Mouse (Mus musculus) gastrocnemius, postnatal 4 days (tissue): ENCODE results near the gene Stxbp3. TPM values are rescaled to one million over a fixed set of nuclear protein-coding genes. Genes with fewer than 3 reads are reported as not detected.
A peak's percentile ranks its signal among the peaks of the same experiment; 100 is the strongest.

ENCODE experiments used
- DNase-seq, 2 experiments: peaks; one replicate each; pipeline ENCODE4 v3.0.0; 2021 to 2022; ENCODE audit warnings: low spot score in 2 of 2, mixed read lengths in 2 of 2
- total RNA-seq, 2 experiments: library from RNA; stranded (reverse); gene quantifications; 2 replicates each; pipeline ENCODE4 v1.2.3; 2021

Gene Stxbp3
- total RNA-seq, 2 experiments from 2014 or later, result 40.8 to 44.2 TPM

DNA sequence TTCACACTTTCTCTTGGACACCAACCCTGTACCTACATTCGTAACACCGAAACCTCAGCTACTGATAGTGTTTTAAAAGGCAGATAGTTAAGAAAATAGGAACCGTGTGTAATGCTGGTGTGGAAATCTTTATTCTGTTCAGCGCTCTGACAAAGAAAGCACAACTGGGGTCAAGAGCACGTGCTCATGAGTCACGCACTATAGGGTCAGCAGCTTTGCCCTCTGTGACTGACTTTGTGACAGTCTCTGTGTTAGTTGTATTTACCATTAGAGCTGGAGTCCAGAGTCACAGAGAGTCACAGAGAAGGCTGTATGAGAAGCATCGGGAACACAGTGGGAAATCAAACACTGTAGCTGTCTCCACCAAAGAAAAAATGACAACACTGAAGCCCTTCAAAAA is 73.4 kb downstream of the Stxbp3 start:
- no peak for DNase-seq

DNA sequence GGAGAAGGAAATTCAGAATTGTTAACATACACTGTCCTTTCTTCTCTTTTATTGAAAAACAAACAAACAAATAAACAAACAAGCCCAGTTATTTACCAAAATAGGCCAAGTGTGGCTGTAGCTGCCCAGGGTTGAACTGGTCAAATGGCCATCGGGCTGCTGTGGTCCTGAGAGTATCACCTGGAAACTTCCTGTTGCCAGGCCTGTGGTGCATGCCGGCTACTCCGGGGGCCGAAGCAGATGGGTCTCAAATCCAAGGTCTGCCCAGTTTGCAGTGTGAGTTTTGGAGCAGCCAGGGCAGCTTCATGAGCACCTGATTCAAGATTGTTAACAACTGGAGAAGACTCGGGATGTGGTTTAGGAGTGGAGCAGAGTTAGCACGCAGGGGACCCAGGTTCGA is 74.8 kb downstream of the Stxbp3 start:
- no peak for DNase-seq

DNA sequence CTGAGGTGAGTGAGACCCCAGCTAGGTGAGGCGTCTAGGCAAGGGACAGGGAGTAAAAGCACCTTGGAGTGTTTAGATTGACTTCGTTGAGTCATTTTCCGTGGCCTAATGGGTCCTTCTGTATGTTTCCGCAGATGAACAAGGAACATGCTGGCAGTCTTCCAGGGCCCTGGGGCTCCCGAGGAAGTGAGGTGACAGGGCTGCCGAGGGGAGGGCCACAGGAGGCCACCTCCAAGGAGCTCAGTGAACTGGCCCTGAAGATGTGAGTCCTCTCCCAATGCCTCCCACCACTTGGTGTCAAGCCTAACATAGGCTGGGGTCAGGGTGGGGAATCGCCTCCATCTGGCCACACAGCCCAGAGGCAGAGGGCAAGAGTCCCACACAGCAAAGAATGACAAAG is 75.3 kb downstream of the Stxbp3 start:
- no peak for DNase-seq

DNA sequence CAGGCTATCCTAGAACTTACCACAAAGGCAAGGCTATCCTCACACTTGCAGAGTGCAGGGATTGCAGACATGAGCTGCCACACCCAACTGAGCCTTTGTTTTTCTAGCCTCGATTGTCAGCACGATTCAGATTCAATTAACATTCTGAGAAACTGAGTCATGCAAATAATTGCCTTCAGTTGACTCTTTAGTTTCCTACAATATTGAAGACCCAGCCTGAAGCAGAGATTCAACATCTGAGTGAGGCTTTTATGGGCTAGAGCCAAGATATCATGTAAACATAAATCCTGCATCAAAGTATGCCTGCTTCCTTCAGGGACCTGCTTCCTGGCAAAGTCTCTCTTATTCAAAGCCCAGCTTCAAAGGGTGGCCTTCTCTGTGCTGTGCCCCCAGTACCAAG is 76.6 kb downstream of the Stxbp3 start:
- no peak for DNase-seq

DNA sequence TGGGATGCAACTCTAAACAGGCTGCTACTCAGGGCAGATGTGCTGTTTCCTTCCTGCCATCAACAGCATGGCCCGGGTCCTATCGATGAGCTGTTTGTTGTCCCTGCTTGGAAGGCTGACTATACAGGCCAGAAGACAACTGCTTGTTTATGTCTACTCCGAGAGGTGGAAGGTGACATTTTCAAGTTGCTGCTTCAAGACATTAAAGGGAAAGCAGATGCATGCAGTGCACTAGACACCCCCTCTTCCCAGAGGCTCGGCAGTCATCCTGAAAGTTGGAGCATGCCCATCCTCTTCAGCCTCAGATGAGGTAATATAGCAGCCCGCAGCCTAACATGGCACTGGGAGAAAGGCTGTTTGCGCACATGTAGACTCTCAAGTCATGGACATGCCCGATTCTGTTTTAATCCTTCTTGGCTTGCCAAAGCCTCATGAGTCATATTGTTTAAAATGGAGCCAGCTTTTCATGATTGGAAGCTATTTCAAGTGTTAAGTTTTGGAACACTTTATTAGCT is 77.7 kb downstream of the Stxbp3 start:
- peak in 1 of 2 experiments; percentile 23 for DNase-seq

DNA sequence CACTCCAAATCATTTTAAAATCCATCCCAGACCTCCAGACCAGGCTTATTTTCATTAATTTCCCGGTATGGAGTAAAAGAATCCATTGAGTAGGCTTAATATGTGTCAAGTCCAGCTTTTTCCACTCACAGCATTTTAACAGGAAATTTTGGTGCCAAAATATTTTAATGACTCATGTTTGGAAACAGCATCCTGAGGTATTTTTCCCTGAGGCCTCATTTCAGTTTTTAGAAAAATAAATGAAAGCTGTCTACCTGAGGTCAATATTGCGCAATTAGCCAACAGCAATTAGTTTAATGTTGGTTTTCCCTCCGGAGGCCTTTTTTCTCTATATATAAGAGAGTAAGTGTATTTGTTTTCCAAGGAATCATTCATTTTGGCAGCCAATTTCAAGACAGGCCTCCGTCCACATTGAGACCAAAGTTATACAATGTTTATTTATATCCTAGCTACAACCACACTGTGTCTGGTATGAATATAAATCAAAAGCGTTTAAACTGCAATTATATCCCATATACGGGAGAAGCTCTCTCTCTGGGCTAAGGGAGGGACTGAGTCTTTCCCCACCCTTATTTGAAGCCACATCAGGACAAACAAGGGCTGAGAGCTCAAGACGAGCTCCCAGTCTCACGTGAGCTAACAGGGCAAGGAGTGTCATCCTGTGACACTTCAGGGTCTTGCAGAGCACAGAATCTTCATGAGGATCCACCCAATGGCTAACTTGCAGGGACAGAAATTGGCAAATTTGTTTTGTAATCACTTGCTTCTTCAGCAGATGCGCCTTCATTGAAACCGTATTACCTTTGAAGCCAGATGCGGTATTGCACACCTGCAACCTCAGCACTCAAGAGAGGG is 80.5 kb downstream of the Stxbp3 start:
- no peak for DNase-seq

DNA sequence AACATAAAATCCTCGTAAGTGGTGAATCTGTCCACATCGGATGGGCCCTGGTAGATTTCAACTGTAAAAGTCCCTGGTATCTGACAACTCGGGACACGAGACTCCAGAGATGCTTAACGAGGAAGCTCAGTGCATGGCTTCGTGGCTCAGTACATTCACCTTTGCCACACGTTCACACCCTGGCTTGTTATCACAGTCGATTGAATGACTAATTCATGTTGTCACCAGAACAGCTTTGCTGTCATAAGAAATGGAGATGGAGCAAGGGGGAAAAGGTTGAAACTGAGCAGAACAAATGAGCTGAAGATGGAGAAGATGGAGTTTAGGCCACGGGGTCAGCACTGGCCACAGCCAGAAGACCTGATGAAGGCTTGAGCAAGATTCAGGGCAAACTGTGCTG is 82.8 kb downstream of the Stxbp3 start:
- DNase-seq, result no peak

DNA sequence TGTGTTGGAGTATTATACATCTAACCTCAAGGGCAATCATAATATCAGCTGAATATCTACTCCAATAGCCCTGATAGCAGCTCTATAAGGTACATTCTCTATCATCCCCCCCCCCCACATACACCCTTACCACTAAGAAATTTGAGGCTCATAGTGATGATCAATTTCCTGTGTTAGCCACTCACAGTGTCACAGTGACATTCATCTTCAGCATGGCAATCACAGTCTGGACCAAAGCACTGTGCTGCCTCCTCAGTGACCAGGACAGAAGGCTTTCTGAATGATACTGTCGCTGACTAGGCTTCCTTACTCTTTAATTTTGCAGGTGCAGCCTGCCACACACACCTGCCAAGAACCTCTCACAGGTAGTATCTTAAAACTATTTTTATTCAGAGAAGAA is 84.2 kb downstream of the Stxbp3 start:
- DNase-seq, result no peak

DNA sequence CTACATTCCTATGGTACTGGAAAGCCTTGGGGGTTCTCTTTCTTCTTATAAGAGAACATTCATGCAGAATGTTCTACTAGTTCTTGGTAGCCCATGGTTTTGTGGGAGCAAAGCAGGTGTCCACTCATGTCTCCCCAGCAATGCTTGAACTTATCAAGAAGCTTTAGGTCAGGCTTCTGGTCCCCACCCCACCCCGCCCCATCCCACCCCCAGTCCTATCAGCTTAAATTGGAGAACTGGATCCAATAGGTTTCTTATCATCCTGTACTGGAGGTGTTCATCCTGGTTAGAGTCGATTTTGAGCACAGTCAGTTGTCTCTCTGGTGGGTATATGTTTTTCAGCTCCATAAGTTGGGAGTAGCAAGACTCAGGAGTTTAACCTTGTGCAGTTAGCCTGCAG is 84.8 kb downstream of the Stxbp3 start:
- no peak for DNase-seq

DNA sequence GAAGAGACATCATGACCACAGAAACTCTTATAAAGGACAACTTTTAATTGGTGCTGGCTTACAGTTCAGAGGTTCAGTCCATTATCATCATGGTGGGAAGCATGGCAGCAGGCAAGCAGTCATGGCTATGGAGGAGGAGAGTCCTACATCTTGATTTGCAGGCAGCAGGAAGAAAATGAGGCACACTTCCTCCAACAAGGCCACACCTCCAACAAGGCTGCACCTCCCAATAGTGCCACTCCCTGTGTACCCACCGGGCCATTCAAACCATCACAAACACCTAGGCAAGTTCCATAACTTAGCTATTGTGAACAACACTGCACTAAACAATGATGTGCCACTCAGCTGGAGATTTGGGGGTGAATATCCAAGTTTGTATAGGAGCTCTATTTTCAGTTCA is 85.8 kb downstream of the Stxbp3 start:
- DNase-seq, result no peak

DNA sequence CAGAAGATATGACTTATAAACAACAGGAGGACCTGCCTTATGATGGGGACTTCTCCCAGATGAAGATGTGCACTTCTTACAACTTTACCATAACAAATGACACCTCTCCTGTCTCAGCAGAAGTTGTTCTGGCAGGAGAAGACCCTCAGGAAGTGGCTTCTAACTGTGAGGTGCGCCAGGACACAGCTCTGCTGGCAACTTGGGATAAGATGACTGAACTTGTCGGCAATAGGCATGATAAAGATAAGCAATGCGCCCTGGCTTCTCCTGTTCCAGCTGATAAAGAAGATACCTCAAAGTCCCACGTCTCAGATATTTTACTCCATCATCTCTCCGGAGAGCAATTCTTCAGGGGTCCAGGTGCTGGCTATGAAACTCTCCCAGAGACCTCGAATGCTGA is 88.6 kb downstream of the Stxbp3 start:
- no peak for DNase-seq

DNA sequence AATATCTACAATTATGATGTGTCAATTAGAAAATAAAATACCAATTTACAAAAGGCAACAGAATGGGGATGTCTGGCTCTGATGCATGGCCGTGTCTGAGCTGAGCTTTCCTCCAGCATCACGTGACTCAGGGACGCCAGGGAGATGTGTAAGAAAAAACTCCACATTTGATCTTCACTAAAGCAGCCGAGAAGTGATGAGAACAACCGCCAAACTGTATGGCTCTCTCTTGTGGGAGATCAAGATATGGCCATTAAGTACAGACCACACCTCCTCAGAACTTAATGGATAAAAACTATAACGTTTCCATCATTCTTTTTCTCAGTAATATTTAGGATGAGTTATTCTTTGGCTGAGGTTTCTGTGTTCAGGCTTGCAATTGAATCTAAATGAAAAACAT is 89.3 kb downstream of the Stxbp3 start:
- no peak for DNase-seq

DNA sequence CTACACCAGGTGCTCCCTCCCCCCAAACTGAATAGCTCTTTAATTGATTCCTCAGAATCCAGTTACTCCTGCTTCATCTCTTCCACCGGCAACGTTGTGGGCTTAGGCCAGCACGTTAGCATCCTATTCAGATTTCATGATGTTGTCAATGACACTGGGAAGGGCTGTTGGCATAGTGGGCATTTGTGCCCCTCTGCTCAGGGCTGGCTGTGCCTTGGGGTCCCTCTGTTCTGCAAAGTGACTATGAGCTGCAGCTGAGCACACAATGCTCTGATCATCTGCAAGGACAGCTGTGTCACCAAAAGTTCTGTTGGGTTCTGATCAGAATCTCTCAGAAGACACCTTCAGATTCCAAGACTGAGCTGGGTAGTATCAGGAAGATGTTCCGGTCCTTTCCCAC is 96.3 kb downstream of the Stxbp3 start:
- DNase-seq, result no peak

Other genes with a start within 250 kb of the Stxbp3 start
- gene Wdr47, start 249.2 kb downstream of the Stxbp3 start, total RNA-seq, result 1 to 10 TPM; 7.7 to 8.9 TPM
- 10 to 100 TPM; 38.2 to 45.0 TPM for gene Clcc1, start 186.6 kb downstream of the Stxbp3 start, total RNA-seq
- gene Gpsm2, start 118.2 kb downstream of the Stxbp3 start, total RNA-seq, result 10 to 100 TPM; 32.0 to 37.6 TPM
- gene Aknad1, start 100.9 kb downstream of the Stxbp3 start, total RNA-seq, result 1 to 10 TPM; 1.2 to 1.3 TPM
- gene Fndc7, start 49.5 kb upstream of the Stxbp3 start, total RNA-seq, result under 1 TPM; 0.31 to 0.42 TPM
- gene Prpf38b, start 71.2 kb upstream of the Stxbp3 start, total RNA-seq, result 10 to 100 TPM; 40.8 to 45.6 TPM
- not detected for gene Henmt1, start 99.3 kb upstream of the Stxbp3 start, total RNA-seq
- not detected for gene Gm9857, start 99.9 kb upstream of the Stxbp3 start, total RNA-seq
- 10 to 100 TPM; 27.6 to 30.9 TPM for gene Fam102b, start 187.1 kb upstream of the Stxbp3 start, total RNA-seq
- not detected for gene Slc25a54, start 239.9 kb upstream of the Stxbp3 start, total RNA-seq